Mouse (Mus musculus) heart, embryonic 14.5 days (tissue): ENCODE data around the gene Anks3. TPM values are rescaled to one million over a fixed set of nuclear protein-coding genes. Genes with fewer than 3 reads are reported as not detected.

Experiments
- ATAC-seq: fragments of 200-750 bp; cut with Nextera tagmentation; 2 replicates; pipeline ENCODE4 v1.8.0; 2017; ENCODE audit warnings: low read depth, moderate TSS enrichment; ENCODE audit not compliant: insufficient number of reproducible peaks, insufficient read depth, low FRiP score
- H3K27ac ChIP-seq, 2 experiments: fragments of 200-500 bp in 1 of 2; fragments of 300-500 bp in 1 of 2; sonication (generic) in 1 of 2; replicated peaks in 1 of 2; 2 replicates each; pipeline ENCODE4 v1.5.1; 2012 to 2014; ENCODE audit warnings: low read depth in 2 of 2, low read length in 2 of 2, control low read depth in 1 of 2, mild to moderate bottlenecking in 1 of 2, mixed read lengths in 1 of 2; ENCODE audit not compliant: control insufficient read depth in 1 of 2, insufficient read depth in 1 of 2
- H3K27me3 ChIP-seq: fragments of 300-500 bp; sonication (generic); 2 replicates; pipeline ENCODE4 v1.6.1; 2014; ENCODE audit warnings: mild to moderate bottlenecking, low read length, control low read depth; ENCODE audit not compliant: control insufficient read depth, insufficient read depth
- H3K36me3 ChIP-seq: fragments of 300-500 bp; sonication (generic); 2 replicates; pipeline ENCODE4 v1.6.1; 2014; ENCODE audit warnings: mild to moderate bottlenecking, control low read depth, low read length, mixed read lengths; ENCODE audit not compliant: control insufficient read depth, insufficient read depth
- H3K4me1 ChIP-seq, 2 experiments: fragments of 200-500 bp in 1 of 2; fragments of 300-500 bp in 1 of 2; sonication (generic) in 1 of 2; 2 replicates each; pipeline ENCODE4 v1.6.1; 2012 to 2014; ENCODE audit warnings: low read length in 2 of 2, control low read depth in 1 of 2, mixed read lengths in 1 of 2; ENCODE audit not compliant: control insufficient read depth in 2 of 2, insufficient read depth in 2 of 2
- H3K4me2 ChIP-seq: fragments of 300-500 bp; sonication (generic); 2 replicates; pipeline ENCODE4 v1.6.1; 2014; ENCODE audit warnings: mild to moderate bottlenecking, low read length
- H3K4me3 ChIP-seq, 2 experiments: fragments of 200-500 bp in 1 of 2; fragments of 300-500 bp in 1 of 2; sonication (generic) in 1 of 2; 2 replicates each; pipeline ENCODE4 v1.5.1; 2012 to 2014; ENCODE audit warnings: low read length in 2 of 2, mild to moderate bottlenecking in 2 of 2, control low read depth in 1 of 2, low read depth in 1 of 2, moderate library complexity in 1 of 2; ENCODE audit not compliant: control insufficient read depth in 1 of 2, insufficient read depth in 1 of 2
- H3K9ac ChIP-seq: fragments of 300-500 bp; sonication (generic); 2 replicates; pipeline ENCODE4 v1.6.1; 2014; ENCODE audit warnings: mild to moderate bottlenecking, low read length
- H3K9me3 ChIP-seq: fragments of 300-500 bp; sonication (generic); 2 replicates; pipeline ENCODE4 v1.6.1; 2016; ENCODE audit warnings: low read length, control low read depth; ENCODE audit not compliant: control insufficient read depth
- WGBS: fragments of 180-500 bp; shearing (Covaris S2); extraction: QIAGEN DNeasy Blood & Tissue Kit; methylation state at CpG from one replicate; pipeline ENCODE4 v1.1.7; 2014; 5-methylcytosine and 5-hydroxymethylcytosine counted together
- polyA plus RNA-seq: library from polyadenylated mRNA; unstranded; fragments of >200 nt; fragmentation: Nextera tagmentation; extraction: Ambion mirVana; gene quantifications from 2 replicates; pipeline ENCODE4 v1.2.1, GENCODE M21; 2014

Gene Anks3
- polyA plus RNA-seq, 1 experiment from 2014 or later: 32.3 TPM

DNA sequence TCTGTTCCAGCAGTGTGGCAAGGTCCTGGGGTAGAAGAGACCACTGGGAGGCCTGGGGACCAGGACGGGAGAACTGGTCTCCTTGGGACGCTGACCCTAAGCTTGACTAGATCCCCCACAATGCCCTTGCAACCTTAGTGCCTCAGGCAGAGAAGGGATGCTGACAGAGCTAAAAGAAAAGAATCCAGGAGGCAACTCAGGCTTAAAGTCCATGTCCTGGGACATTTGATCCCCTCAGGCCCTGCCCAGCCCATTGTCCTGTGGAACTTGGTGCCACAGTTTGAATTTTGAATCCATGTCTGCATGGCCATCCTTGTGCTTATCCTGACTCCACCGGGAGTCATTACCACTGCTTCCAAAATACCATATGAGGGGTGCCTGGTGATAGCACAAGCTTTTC lies 17.9 kb downstream of the Anks3 start:
- Histone ChIP-seq H3K4me1 (no peaks in the 10 kb centered on the region), H3K9ac (no peak overlapping the region), H3K4me2 (no peak overlapping the region), H3K4me3 (no peak overlapping the region), H3K36me3 (peaks cover 91% of the 10 kb centered on the region), H3K27ac (no peak overlapping the region), H3K27me3 (no peaks in the 10 kb centered on the region), H3K9me3 (no peaks in the 10 kb centered on the region)
- WGBS: 91% methylated on average over 3 of the region's 3 CpGs
- ATAC-seq: no peak

DNA sequence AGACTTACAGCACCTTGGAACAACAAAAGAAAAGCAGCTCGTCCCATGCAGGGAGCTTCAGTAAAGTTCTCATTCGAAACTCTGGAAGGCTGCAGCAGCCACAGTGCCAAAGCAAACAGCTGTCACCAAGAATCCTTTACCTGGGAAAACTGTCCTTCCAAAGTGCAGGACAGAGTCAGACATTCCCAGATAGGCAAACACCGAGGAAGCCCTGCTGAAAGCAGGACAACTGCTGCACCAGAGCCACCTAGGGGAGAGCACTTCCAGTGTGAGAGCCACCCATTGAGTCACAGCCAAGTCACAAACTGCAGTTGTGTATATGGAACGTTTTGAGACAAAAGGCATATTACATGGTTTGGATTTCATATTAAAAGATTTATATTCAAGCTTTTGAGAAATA lies 18.6 kb downstream of the Anks3 start:
- 71% methylated on average over 4 of the region's 4 CpGs for WGBS

DNA sequence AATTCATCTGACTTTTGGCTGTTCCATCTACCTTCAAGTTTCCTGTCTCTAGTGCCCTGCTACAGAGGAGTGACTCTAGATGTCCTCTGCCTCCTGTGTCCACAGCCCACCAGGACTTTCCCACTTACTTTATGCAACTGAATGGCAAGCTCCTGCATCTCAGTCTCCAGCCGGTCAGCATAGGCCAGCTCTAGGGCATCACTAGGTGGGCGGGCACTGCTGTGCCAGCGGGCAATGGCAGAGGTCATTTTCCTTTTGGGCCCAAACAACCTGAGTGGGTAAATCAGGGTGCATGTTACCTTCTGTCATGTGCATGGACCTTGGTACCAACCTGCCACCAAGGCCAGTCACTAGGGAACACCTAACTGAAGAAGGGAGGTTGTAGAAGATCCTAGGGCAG lies 20.6 kb downstream of the Anks3 start:
- Histone ChIP-seq H3K9me3 (no peaks in the 10 kb centered on the region), H3K4me1 (peaks cover 4 to 8% of the 10 kb centered on the region in 2 experiments; a peak in 3 of 4 replicates), H3K27ac (no peak overlapping the region), H3K4me3 (no peak overlapping the region), H3K9ac (no peak overlapping the region), H3K36me3 (peaks cover 85% of the 10 kb centered on the region), H3K27me3 (no peaks in the 10 kb centered on the region), H3K4me2 (no peak overlapping the region)
- 93% methylated on average over 3 of the region's 3 CpGs for WGBS
- no peak for ATAC-seq

More for the DNA sequence above, 18.6 kb downstream of the Anks3 start:
- no peaks in the 10 kb centered on the region for H3K9me3 ChIP-seq
- H3K4me3 ChIP-seq: no peak overlapping the region
- peaks cover 91% of the 10 kb centered on the region for H3K36me3 ChIP-seq
- no peak overlapping the region for H3K4me2 ChIP-seq
- H3K4me1 ChIP-seq: no peaks in the 10 kb centered on the region
- H3K27ac ChIP-seq: no peak overlapping the region
- H3K9ac ChIP-seq: no peak overlapping the region
- ATAC-seq: no peak
- H3K27me3 ChIP-seq: no peaks in the 10 kb centered on the region

DNA sequence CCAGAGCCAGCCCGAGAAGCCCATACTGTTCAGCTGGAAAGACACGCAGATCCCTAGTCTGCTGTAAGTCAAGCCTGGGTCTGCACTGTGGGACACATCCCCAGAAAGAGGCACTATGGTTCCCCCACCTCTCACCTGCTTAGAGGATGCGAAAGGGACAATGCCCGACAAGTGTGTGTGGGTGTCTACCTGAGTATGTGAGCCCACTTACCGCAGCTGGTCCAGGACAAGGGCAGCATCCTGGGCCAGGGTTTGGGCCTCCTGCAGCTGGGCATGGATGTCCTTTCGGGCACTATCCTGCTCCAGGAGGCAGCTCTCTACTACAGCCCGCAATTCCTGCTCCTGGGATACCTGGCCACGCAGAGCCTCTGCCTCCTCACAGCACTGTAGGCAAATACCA lies 21.1 kb downstream of the Anks3 start:
- Histone ChIP-seq H3K4me1 (peaks cover 4 to 11% of the 10 kb centered on the region in 2 experiments; a peak in 3 of 4 replicates), H3K36me3 (peaks cover 84% of the 10 kb centered on the region)
- ATAC-seq: no peak

DNA sequence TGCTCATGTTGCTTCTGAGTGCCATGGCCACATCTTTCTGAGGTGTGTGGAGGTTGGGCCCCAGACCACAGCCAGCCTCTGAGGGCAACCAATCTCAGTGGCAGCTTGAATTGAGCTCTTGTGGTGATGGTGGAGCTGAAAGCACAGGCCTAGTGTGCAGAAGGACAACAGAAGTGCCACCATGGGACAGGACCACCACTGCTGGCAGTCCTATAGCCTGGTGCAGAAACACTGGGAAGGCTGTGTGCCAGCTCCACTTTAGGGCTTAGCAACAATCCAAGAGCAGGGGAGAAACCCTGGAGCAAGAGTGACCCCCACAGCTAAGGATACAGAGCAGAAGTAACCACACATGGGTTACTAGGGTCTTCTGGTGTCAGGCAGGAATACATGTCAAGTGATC lies 23.0 kb downstream of the Anks3 start:
- peaks cover 4 to 17% of the 10 kb centered on the region in 2 experiments; a peak in 3 of 4 replicates for H3K4me1 ChIP-seq
- no peak overlapping the region for H3K9ac ChIP-seq
- H3K9me3 ChIP-seq: no peaks in the 10 kb centered on the region
- no peak overlapping the region for H3K27ac ChIP-seq
- peaks cover 84% of the 10 kb centered on the region for H3K36me3 ChIP-seq
- ATAC-seq: no peak
- H3K4me3 ChIP-seq: no peak overlapping the region
- H3K27me3 ChIP-seq: no peaks in the 10 kb centered on the region
- no peak overlapping the region for H3K4me2 ChIP-seq

More for the DNA sequence above, 21.1 kb downstream of the Anks3 start:
- H3K4me3 ChIP-seq: no peak overlapping the region
- H3K9me3 ChIP-seq: no peaks in the 10 kb centered on the region
- H3K4me2 ChIP-seq: no peak overlapping the region
- no peak overlapping the region for H3K27ac ChIP-seq
- 85% methylated on average over 8 of the region's 8 CpGs for whole genome bisulfite sequencing
- no peak overlapping the region for H3K9ac ChIP-seq
- H3K27me3 ChIP-seq: no peaks in the 10 kb centered on the region

DNA sequence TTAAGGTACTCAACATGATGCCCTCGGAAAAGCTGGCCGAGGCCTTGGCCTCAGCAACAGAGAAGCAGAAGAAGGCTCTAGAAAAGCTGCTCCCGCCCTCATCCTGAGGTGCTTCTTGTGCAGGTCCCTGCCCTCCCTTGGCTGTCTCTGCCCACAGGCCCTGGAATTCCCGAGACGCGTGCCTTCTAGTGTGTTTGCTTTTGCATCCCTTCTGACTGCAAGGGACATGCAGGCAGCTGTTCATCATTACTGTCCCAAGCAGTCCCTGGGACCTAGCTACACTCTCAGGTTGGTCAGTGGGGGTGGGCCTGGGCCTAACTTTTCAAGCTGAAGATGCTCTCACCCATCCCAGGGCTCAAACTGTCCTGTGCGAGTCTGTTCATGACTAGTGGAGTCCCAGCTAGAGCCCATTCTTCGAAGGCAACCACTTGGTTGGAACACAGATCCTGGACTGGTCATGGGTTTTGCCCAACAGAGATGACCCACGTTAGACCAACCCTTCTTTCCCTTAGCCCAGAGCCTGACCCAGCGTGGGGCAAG lies 23.6 kb downstream of the Anks3 start:
- H3K9ac ChIP-seq: no peak overlapping the region
- H3K9me3 ChIP-seq: no peaks in the 10 kb centered on the region

DNA sequence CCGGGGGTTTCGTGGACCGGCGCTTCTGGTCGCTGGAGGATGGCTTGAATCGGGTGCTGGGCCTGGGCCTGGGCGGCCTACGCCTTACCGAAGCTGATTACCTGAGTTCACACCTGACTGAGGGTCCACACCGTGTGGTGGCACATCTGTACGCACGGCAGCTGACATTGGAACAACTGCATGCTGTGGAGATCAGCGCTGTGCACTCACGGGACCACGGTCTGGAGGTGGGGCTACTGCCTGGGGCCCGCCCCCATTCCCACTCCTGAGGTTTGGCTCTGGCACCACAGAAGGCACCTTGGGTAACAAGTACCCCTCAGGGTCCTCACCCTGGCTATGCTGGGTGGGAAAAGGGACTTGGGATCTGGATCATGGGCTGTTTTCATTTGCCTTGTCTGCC lies 24.6 kb downstream of the Anks3 start:
- Histone ChIP-seq H3K9me3 (no peaks in the 10 kb centered on the region), H3K4me2 (peak overlapping the region; percentile 89), H3K4me3 (peak overlapping the region; percentile 78 to 88), H3K27me3 (no peaks in the 10 kb centered on the region), H3K9ac (peak overlapping the region; percentile 92), H3K36me3 (peaks cover 84% of the 10 kb centered on the region), H3K27ac (peak overlapping the region; percentile 73 to 82), H3K4me1 (peaks cover 4 to 24% of the 10 kb centered on the region in 2 experiments; a peak in 3 of 4 replicates)
- 2% methylated on average over 16 of the region's 16 CpGs for WGBS
- peak; percentile 58; the same call in 1 of the 2 replicates for ATAC-seq

More for the DNA sequence above, 23.6 kb downstream of the Anks3 start:
- no peak for ATAC-seq
- Histone ChIP-seq H3K36me3 (peaks cover 84% of the 10 kb centered on the region), H3K4me1 (peaks cover 4 to 24% of the 10 kb centered on the region in 2 experiments; a peak in 3 of 4 replicates), H3K27ac (peak overlapping the region in 1 of 2 experiments; percentile 82; a peak in 1 of 4 replicates), H3K27me3 (no peaks in the 10 kb centered on the region), H3K4me3 (no peak overlapping the region), H3K4me2 (no peak overlapping the region)
- 90% methylated on average over 10 of the region's 10 CpGs for WGBS

DNA sequence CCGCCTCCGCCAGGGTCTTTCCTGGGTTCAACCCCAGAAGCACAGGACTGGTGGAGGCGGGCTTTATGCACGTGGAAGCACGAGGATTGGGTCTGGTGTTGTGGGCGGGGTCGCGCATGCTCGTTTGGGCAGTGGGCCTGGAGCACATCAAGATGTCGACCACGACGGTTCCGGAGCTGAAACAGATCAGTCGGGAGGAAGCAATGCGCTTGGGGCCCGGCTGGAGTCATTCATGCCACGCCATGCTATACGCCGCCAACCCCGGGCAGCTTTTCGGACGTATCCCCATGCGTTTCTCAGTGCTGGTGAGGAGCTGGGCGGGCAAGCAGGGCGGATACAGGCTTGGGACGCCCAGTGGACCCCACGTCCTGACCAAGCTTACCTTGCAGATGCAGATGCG lies 25.0 kb downstream of the Anks3 start:
- Histone ChIP-seq H3K4me2 (peak overlapping the region; percentile 89), H3K9ac (peak overlapping the region; percentile 92), H3K9me3 (no peaks in the 10 kb centered on the region), H3K4me1 (peaks cover 4 to 24% of the 10 kb centered on the region in 2 experiments; a peak in 3 of 4 replicates), H3K27ac (peak overlapping the region; percentile 73 to 82), H3K27me3 (no peaks in the 10 kb centered on the region), H3K36me3 (peaks cover 84% of the 10 kb centered on the region), H3K4me3 (peak overlapping the region; percentile 78 to 88)
- WGBS: 1% methylated on average over 28 of the region's 28 CpGs
- ATAC-seq: peak; percentile 86
